Mouse (Mus musculus) urinary bladder, adult 18-20 months (tissue): ENCODE measurements around the gene Wdhd1.

Experiments used
- DNase-seq, 2 experiments: peaks; one replicate each; pipeline ENCODE4 v3.0.0; 2022; ENCODE audit warnings: low spot score in 2 of 2, mixed read lengths in 2 of 2

Gene Wdhd1

DNA sequence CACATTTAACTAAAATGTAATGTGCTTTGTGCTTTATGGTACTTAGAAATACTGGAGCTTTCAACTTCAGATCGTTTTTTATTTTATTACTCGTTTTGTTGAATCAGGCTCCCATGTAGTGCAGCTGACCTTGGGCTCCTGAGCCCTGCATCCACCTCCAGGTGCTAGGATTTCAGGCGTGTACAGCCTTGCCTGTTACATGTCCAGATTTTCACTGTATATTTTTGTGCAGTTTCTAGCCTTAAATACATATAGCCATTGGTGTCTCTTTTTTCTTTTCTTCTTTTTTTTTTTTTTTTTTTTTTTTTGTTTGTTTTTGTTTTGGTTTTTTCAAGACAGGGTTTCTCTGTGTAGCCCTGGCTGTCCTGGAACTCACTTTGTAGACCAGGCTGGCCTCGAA is 4.9 kb upstream of the Wdhd1 start:
- DNase-seq, result no peak

DNA sequence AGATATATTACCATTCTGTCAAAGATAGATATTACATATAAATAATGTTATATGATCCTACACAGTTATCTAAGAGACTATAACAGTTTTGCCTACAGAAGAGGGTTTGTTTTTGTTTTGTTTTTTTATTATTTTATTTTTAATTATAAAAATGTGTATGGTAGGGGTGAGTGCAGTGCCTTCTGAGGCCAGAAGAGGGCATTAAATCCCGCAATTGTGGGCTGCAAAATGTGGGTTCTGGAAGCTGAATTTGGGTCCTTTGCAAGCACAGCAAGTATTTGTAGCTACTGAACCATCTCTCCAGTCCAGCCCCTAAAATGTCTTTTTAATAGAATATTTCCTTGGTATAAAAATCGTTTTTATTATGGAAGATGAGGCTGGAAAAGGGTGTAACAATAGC is 2.4 kb upstream of the Wdhd1 start:
- DNase-seq, result no peak

DNA sequence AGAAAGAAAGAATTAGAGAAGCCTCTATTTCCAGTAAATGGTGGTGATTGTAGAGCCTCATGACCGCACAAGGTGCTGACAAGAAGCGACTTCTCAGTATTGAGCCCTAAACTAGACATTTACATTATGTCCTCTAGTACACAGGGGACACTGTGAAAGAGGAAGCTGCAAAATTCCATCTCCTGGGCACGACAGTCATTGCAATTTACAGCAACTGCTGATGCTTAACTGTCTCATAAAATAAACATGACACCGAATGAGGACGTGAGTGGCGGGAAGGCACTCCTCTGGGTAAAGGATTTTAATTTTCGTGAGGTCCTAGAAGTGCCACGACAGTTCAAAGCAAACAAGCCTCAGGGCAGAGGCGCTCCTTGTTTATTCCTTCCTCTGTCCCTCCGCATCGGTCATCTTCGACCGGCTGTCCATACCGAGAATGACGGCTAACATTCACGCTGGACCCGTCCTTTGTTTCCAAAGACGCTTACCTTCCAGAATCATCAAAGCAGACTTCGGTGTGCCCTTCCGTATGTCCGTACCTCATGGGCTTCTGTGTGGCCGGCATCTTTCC is 537 bp downstream of the Wdhd1 start:
- no peak for DNase-seq

DNA sequence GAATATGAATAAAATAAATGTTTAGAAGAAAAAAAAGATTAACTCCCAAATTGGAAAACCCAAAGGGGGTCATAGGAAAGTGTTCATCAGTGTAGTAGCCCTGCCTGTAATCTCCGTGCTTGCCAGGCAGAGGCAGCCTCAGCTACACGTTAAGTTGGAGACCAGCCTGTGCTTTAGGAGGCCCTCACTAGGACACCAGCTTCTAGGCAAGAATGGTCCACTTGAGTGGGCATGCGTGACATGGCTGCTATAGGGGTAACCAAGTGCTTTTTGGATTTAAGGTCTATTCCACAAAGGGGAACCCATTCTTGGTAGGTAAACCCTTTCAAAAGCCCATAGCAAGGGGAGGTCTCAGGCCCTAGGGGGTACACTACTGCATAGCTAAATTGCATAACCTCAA is 1.2 kb downstream of the Wdhd1 start:
- DNase-seq, result no peak

DNA sequence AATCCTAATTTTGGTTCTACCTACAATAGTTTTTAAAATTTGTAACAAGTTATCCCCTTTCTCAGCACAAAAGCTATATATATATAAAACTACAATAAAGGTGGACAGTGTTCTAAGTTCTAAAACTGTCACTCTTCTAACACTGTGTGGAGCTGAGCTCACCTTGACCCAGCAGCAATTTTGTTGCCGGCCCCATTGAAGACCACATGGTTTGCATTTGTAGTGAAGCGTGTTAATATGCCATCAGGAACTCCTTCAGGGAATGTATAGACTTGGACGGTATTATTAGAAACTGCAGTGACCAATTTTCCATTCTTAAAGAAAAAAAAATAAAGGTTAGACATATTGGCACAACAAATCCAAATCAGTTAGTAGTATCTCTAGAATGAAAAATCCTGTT is 2.9 kb downstream of the Wdhd1 start:
- DNase-seq, result no peak

DNA sequence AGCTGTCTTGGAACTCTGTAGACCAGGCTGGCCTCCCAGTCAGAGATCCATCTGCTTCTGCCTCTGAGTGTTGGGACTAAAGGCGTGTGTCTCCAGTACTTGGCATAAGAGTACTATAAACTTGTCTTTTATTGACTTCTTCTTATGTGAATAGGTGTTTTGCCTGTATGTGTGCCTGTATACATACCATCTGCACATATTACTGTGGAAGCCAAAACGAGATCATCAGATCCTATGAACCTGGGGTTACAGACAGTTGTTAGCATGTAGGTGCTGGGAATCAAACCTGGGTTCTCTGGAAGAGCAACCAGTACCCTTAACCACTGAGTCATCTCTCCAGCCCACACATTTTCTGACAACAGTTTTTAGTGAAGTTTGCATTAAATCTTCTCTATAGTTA is 7.0 kb downstream of the Wdhd1 start:
- no peak for DNase-seq

DNA sequence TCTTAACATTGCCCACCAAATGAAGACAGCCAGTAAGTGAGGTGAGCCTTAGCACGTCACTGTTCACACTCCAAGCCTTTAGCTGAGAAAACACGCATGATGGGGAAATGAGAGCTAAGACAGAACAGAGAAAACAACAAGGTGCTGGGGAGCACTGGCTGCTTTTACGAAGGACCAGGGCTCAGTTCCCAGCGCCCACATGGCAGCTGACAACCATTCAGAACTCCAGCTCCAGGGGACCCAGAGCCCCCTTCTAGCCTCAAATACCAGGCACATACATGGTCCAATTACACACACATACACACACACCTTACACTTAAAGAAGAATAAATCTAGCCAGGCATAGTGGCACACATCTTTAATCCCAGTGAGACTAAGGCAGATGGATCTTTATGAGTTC is 7.6 kb downstream of the Wdhd1 start:
- DNase-seq, result no peak

DNA sequence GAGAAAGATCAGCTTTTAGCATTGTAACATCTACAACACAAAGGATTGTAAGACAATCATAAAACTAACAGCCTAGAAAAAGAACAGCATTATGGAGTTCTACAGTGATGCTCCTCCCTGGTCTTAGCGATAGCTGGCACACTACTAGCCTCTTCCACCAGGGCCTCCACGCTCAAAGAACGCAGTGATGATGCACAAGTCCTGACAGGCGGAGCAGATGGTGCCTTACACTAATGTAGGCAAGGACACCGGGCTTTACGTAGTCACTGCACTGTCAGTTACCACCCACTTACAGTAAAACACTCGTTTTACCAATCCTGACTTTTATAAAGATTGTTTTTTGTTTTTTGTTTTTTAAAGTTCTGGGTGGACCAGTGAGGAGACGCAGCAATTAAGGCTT is 10.8 kb downstream of the Wdhd1 start:
- DNase-seq, result no peak

DNA sequence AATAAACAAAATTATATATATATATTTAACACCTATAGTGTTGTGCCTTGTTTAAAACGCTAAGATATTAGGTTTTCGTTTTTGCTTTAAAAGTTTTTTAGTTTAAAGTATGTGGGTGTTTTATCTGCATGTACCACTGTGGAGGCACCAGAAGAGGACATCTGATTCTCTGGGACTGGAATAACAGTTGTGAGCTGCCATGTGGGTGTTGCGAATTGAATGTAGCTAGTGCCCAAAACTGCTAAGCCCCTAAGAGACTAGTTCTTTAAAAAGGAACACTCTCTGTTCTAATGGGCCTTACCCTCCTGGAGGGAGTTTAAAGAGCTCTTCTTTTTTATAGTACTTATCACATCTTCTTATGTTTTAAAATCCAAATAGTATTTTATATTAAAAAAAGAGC is 11.8 kb downstream of the Wdhd1 start:
- no peak for DNase-seq

DNA sequence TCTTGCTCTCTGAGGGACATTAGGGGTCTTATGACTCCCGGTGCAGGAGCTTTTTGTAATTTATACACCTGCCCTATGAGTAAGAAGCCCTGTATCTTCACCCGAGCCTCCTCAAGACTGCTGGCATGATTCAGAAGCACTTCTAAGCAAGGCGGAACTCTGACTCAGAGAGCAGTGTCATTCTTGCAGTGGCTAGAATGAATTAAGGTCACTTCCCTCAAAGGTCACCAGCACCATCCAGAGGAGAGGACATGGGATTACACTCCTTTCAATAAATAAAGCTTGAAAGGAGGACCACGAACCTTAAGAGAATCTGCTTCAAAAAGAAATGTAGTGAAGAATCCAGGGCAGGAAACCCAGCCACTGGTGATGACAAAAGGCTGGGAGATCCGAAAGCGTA is 26.8 kb downstream of the Wdhd1 start:
- DNase-seq, result no peak

DNA sequence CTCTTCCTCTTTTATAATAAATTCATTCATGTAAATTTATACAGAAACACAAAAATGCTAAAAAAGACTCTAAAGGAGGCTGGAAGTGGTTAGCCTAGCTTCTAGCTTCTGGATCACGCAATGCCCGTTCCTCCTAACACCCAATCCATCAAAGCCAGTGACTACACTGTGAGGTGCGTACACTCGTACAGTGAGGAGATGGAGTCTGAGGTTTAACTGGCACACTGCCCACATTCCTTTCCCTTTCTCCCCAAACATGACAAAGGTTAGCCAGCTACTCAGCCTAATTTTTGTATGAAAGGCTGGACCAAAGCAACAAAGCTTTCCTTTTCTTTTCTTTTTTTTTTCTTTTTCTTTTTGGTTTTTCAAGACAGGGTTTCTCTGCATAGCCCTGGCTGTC is 33.9 kb downstream of the Wdhd1 start:
- no peak for DNase-seq

DNA sequence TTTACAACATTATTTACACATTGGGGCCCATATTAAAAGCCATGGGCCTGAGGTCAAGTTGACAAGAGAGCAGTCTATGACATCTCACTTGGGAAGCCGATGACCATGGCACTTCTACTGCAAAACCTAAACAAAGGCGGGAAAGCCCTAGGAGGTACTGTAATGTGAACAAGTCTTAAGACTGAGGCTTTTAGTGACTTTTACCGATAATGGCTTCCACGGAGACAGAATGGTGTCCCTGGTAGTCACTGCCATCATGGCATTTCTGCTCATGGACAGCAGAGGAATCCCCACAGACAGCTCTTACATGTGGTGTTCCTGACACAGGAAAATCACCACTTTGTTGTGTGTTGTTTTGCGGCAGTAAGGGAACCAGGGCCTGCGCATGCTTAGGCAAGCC is 35.6 kb downstream of the Wdhd1 start:
- no peak for DNase-seq

DNA sequence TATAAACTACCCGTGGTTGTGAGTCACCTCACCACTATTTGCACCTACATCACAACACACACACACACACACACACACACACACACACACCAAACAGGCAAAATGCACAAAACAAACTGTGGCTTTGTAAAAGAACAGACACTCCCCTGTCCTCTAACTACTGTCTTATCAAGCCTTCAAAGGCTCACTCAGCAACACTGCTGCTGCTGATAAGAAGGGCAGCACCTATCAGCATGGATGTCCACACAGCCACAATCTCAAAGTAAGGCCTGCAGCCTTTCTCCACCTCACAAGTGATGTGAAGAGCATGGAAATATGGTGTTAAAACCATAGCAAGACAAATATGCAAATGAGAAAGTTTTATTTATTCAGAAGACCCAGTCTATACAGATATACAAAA is 36.1 kb downstream of the Wdhd1 start:
- DNase-seq, result no peak

DNA sequence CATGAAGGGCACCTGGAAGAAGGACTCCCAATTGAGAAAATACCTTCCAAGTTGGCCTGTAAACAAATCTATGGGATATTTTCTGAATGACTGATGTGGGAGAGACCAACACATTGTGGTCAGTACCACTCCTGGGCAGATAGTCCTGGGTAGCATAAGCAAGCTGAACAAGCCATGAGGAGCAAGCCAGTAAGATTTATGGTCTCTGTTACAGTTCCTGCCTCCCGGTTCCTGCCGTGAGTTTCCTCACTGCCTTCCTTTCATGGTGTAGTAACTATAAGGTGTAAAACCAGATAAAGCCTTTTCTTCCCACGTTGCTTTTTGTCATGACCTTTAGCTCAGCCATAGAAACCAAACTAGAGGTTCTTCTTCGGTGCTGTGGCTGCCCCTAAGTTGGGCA is 39.4 kb downstream of the Wdhd1 start:
- DNase-seq, result no peak

DNA sequence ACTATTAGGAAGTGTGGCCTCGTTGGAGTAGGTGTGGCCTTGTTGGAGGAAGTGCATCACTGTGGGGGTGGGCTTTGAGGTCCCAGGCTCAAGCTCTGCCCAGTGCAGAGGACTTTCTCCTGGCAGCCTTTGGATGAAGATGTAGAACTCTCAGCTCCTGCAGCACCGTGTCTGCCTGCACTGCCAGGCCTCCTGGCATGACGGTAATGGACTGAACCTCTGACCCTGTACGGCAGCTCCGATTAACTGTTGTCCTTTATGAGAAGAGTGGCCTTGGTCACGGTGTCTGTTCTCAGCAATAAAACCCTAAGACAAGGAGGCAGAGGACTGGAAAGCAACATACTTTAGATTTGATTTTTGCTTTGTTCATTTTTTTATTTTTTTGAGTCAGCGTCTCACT is 40.2 kb downstream of the Wdhd1 start:
- no peak for DNase-seq

DNA sequence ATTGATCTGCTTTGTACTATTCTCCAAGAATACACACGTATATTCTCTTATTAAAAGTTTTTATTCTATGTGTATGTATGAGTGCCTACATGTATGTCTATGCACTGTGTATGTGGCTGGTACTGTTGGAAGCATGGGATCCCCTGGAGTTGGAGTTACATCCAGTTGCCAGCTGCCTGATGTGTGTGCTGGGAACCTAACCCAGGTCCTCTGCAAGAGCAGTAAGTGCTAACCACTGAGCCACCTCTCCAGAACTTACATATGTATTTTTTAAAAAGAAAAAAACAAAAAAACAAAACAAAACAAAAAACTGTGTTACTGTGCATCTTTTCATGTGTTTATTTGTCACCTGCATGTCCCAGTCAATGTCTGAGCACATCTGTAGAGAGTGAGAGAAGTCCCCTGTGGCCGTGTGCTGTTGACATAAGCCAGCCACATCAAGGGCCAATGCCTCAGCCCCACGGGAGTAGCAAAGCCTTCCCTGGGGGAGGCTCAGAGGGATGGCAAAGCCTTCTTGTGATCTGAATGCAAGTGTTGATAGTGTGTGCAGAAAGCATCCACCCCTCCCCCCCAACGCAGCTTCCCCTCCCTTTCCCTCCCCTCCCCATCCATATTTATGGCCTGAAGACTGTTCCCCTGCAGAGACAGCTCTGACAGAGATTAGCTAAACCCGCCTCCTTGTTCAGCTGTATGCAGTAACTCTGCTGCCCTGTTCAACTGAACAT is 42.0 kb downstream of the Wdhd1 start:
- no peak for DNase-seq

DNA sequence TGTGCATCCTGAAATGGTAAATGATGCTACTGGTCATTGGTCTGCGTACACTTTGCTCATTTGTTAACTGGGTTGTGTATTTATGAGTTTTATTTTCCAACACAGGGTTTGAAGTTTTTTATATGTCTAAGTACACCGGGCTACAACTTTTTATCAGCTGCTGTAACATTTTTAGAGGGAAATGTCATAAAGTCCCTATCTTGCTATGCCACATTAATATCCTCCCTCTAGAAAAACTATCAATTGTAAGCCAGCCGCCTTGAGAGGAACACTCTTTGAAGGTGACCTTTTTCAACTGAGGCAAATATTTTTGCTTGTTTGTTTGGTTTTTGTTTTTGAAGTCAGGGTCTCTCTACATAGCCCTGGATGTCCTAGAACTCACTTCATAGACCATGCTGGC is 42.6 kb downstream of the Wdhd1 start:
- DNase-seq, result no peak

DNA sequence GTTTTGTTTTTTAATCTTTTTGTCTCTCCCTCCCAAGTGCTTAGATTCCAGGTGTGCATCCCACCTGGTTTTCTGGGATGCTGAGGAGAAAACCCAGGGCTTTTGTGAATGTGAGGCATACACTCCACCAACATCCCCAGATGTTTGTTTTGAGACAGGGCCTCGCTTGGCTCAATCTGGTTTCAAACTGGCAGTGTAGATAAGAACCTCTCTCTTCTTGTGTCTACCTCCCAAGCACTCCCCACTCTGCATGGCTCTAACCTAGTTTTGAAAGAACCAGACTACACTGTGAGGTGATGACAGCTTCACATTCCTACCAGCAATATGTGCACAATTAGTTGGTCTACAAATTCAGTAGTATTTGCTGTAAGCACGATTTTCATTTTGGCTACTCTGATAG is 43.1 kb downstream of the Wdhd1 start:
- no peak for DNase-seq

DNA sequence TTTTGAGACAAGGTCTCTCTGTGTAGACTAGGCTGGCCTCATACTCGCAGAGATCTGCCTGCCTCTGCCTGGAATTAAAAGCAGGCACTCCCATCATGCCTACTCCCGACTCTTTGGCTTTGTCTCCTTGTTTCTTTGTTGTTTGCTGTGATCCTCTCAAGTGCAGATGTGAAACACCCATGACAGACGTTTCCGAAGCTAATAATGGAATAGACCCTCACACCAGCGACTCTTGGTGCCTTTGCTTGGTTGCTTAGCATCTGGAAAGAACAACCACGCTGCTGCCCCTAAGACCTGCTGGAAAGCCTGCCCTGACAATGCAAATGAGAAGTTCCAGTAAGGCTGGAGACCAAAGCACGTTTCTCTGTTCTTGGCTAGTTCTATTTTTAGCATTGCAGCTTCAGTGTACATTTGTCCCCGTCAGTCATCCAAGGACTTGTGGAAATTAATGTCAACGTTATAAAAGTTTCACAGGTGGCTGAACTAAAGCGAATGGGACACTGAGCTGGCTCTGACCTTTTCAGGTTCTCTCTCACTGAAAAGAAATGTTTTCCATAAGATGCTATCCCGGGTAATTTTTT is 46.8 kb downstream of the Wdhd1 start:
- DNase-seq, result no peak

DNA sequence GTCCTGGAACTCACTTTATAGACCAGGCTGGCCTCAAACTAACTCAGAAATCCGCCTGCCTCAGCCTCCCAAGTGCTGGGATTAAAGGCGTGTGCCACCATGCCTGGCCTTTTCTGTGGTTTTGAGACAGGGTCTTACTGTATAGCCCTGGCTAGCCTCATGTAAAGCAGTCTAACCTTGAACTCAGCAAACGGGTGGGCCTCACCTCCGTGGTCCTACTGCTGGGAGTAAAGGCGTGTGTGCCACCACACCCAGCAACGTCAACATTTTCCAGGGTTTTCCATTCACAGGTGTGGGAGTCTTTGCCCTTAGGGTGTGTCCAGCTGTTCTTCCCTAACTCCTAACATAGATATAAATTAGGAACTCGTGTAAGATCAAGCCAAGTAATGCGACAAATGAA is 50.7 kb downstream of the Wdhd1 start:
- DNase-seq, result no peak

DNA sequence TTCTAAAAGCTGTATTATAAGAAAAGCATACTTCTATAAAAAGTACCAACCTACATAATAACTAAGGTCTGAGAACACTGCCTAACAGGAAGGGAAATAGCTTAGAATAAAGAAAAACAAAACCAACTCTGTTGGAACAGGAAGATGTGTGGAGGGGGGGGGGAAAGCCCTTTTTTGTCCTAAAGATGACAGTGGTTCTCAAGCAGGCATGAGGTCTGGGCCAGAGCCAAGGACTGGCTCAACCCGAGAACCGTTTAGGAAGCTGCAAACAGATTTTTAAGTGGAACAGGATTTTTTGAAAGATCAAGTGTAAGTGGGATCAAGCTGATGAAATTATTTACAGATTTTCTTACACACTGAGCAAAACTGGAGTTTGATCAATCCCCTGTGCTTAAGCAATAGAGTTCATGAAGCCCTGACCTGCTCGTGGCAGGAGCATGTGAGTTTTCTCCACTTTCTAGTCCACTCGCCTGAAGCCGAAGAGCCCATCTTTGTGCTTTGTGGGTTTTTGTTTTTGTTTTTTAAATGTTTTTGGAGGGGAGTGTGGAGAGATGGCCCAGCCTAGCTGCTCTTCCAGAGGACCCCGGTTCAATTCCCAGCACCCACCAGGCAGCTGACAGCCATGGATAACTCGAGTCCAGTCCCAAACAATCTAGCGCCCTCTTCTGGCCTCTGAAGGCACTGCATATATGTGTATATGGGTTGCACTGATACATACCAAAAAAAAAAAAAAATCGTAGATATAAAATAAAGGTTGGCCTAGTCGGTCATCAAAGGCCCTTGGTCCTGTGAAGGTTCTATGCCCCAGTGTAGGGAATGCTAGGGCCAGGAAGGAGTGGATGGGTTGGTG is 52.0 kb downstream of the Wdhd1 start:
- DNase-seq, result no peak

DNA sequence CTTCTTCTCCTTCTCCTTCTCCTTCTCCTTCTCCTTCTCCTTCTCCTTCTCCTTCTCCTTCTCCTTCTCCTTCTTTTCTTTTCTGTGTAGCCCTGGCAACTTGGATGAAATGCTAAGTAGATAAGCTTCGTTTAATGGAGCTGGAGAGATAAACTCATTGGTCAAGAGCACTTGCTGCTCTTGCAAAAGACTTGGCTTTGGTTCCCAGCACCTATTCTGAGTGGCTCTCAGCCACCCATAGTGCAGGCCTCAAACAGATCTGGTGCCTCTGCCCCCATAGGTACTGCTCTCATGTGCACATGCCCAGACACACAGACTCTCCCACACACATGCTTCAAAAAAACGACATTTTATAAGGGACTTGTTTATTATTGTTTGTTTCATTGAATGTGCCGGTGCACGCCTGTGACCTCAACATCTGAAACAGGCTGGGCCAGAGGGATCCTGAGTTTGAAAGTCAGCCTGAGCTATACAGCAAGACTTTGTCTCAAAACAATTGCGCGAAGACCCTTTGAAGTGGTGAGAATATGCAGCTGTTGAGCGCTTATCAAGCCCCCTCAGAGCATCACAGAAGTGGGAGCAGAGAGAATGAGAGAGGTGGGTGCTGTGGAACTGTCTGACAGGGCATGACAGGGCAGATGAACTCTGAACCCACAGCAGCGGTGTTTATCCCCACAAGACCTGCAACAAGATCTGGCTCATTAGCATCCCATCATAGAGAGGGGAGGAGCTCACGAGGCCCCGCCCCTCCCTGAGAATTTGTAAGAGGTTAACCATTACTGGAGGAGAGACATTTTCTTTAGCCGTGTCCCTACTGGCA is 53.8 kb downstream of the Wdhd1 start:
- no peak for DNase-seq
